Mouse (Mus musculus) midbrain, postnatal 0 days (tissue): ENCODE data around the gene Dmrta2. TPM values are rescaled to one million over a fixed set of nuclear protein-coding genes. Genes with fewer than 3 reads are reported as not detected.

ENCODE experiments used
- ATAC-seq: fragments of 200-750 bp; cut with Nextera tagmentation; 2 replicates; pipeline ENCODE4 v1.8.0; 2017; ENCODE audit warnings: moderate number of reproducible peaks, mild to moderate bottlenecking, moderate TSS enrichment, moderate library complexity; ENCODE audit not compliant: low FRiP score
- DNase-seq: peaks from one replicate; pipeline ENCODE4 v3.0.0-alpha.2; 2015; ENCODE audit warnings: low spot score
- H3K27ac ChIP-seq: fragments of 300-500 bp; sonication (generic); 2 replicates; pipeline ENCODE4 v1.5.1; 2014; ENCODE audit warnings: low read depth, mild to moderate bottlenecking, low read length, mixed read lengths
- H3K27me3 ChIP-seq: fragments of 300-500 bp; sonication (generic); 2 replicates; pipeline ENCODE4 v1.6.1; 2014; ENCODE audit warnings: low read length, control low read depth, mixed read lengths; ENCODE audit not compliant: insufficient read depth
- H3K36me3 ChIP-seq: fragments of 300-500 bp; sonication (generic); 2 replicates; pipeline ENCODE4 v1.6.1; 2014; ENCODE audit warnings: low read length, control low read depth, mixed read lengths; ENCODE audit not compliant: insufficient read depth
- H3K4me1 ChIP-seq: fragments of 300-500 bp; sonication (generic); 2 replicates; pipeline ENCODE4 v1.6.1; 2014; ENCODE audit warnings: mild to moderate bottlenecking, control low read depth, antibody characterized with exemption, low read length, mixed read lengths; ENCODE audit not compliant: insufficient read depth
- H3K4me2 ChIP-seq: fragments of 300-500 bp; sonication (generic); 2 replicates; pipeline ENCODE4 v1.6.1; 2014; ENCODE audit warnings: low read depth, mild to moderate bottlenecking, low read length, mixed read lengths; ENCODE audit not compliant: poor library complexity, severe bottlenecking
- H3K4me3 ChIP-seq: fragments of 300-500 bp; sonication (generic); 2 replicates; pipeline ENCODE4 v1.5.1; 2014; ENCODE audit warnings: low read depth, mild to moderate bottlenecking, low read length, moderate library complexity
- H3K9ac ChIP-seq: fragments of 300-500 bp; sonication (generic); replicated peaks from 2 replicates; pipeline ENCODE4 v1.6.1; 2014; ENCODE audit warnings: mild to moderate bottlenecking, low read length, moderate library complexity, mixed read lengths; ENCODE audit not compliant: poor library complexity, severe bottlenecking
- H3K9me3 ChIP-seq: fragments of 300-500 bp; sonication (generic); 2 replicates; pipeline ENCODE4 v1.6.1; 2016; ENCODE audit warnings: low read length, control low read depth
- CTCF ChIP-seq: IDR thresholded peaks from 2 replicates; pipeline ENCODE4 v1.5.1; 2016; ENCODE audit warnings: antibody characterized with exemption, mild to moderate bottlenecking
- WGBS: fragments of 180-500 bp; shearing (Covaris S2); extraction: QIAGEN DNeasy Blood & Tissue Kit; methylation state at CpG from one replicate; pipeline ENCODE4 v1.1.7; 2014; 5-methylcytosine and 5-hydroxymethylcytosine counted together
- polyA plus RNA-seq: library from polyadenylated mRNA; unstranded; fragments of >200 nt; fragmentation: Nextera tagmentation; extraction: Ambion mirVana; gene quantifications from 2 replicates; pipeline ENCODE4 v1.2.1, GENCODE M21; 2015
- total RNA-seq: library from RNA; depleted of rRNA; stranded (reverse); fragments of >200 nt; gene quantifications from 2 replicates; pipeline ENCODE4 v1.2.3, GENCODE M21; 2014

Gene Dmrta2
- total and polyA plus RNA-seq, 2 experiments from 2014 or later, result 0.44 to 1.4 TPM

DNA sequence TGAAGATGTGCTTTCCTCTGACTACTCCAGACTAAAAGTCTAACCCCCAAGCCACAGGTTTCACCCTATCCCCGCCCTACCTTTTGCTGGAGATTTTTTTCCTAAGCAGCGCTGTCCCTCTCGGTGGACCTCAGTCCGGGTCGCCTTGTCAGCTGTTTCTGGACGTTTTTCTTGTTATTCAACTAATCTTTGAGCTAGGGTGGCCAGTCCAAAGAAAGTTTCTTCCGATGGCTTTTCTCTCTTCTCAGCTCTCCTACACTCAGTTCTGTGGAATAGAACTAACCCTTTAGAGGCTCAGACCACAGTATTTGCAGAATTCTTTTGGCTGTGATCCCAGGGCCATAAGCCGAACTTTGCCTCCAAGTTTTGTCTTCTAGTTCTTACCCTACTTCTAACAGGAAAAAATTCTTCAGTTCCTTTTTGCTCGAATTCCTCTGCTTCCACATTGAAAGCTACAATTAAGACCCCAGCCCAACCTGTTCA is 1.0 kb downstream of the Dmrta2 start:
- ATAC-seq, result no peak
- 4% methylated on average over 9 of the region's 9 CpGs for WGBS
- Histone ChIP-seq H3K4me1 (no peaks in the 10 kb centered on the region), H3K4me2 (no peak overlapping the region), H3K36me3 (no peaks in the 10 kb centered on the region), H3K9me3 (no peaks in the 10 kb centered on the region), H3K27me3 (peaks cover 86% of the 10 kb centered on the region), H3K4me3 (no peak overlapping the region), H3K27ac (no peak overlapping the region), H3K9ac (no peak overlapping the region)
- no peak for TF ChIP-seq CTCF
- no peak for DNase-seq

DNA sequence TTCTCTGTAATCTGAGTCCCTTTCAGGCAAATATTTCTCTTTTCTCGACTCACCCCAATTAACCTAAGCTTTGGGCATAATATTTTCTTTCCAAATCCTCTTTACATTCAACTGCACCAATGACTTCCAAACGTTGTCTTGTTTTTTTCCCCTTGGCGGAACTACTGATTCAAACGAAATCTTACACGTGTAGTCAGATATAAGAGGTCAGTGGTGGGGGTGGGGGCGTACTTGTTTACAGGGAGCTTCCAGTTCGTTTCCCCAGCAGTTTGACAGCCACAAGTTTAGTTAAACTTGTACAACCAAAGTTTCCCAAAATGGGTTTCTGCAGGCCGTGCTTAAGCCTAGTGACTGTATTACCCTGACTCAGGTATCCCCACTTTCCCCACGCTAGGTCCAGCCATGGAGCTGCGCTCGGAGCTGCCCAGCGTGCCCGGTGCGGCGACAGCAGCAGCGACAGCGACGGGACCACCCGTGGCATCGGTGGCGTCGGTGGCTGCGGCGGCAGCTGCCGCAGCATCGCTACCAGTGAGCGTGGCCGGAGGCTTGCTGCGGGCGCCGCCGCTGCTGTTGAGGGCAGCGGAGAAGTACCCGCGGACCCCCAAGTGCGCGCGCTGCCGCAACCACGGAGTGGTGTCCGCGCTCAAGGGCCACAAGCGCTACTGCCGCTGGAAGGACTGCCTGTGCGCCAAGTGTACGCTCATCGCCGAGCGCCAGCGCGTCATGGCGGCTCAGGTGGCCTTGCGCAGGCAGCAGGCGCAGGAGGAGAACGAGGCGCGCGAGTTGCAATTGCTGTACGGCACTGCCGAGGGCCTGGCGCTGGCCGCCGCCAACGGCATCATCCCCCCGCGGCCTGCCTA is 1.8 kb downstream of the Dmrta2 start:
- DNase-seq, result no peak
- Histone ChIP-seq H3K27me3 (peaks cover 89% of the 10 kb centered on the region), H3K27ac (no peak overlapping the region), H3K36me3 (no peaks in the 10 kb centered on the region), H3K9me3 (no peaks in the 10 kb centered on the region), H3K4me2 (peak overlapping the region; percentile 15; the same call in 1 of the 2 replicates), H3K9ac (no peak overlapping the region), H3K4me3 (peak overlapping the region; percentile 15; the same call in 1 of the 2 replicates), H3K4me1 (no peaks in the 10 kb centered on the region)
- no peak for TF ChIP-seq CTCF
- WGBS, result 1% methylated on average over 65 of the region's 66 CpGs
- ATAC-seq, result no peak

DNA sequence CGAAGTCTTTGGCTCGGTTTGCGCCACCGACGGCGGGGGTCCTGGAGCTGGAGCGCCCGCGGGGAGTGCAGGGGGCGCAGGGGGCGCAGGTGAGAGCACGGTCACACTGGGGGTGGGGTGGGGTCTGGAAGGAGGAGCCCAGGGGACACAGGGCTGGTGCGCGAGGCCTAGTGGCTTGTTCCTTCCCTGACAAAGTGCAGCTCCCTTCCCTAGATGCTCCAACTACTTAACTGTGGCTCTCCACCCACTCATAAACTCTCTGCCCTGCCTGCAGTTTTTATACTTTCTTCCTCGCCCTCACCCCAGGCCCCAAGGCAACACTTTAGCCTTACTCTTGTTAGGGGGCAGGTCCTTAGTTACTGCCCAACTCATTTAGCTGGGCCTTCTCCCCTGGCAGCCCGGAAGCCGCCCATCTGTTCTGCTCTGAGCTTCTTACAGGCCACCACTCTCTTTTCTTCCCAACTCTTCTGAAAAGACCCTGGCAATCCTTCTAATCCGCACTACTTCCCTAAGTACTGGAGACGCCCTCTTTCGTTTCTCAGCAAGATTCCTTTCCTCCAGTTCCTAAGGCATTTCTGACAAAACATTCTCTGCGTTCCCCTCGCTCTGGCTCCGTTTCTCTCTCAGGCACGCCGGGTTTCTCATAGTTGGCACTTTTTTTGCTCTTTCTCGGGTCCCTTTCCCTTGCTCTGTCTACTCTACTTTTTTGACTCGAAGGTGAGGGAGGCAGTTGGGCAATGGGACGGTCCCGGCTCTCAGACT is 2.6 kb downstream of the Dmrta2 start:
- Histone ChIP-seq H3K36me3 (no peaks in the 10 kb centered on the region), H3K27ac (no peak overlapping the region), H3K4me1 (no peaks in the 10 kb centered on the region), H3K27me3 (peaks cover 89% of the 10 kb centered on the region), H3K9ac (no peak overlapping the region), H3K4me3 (peak overlapping the region; percentile 15; the same call in 1 of the 2 replicates), H3K9me3 (no peaks in the 10 kb centered on the region), H3K4me2 (no peak overlapping the region)
- no peak for TF ChIP-seq CTCF
- 5% methylated on average over 29 of the region's 29 CpGs for WGBS
- no peak for ATAC-seq
- DNase-seq, result no peak

DNA sequence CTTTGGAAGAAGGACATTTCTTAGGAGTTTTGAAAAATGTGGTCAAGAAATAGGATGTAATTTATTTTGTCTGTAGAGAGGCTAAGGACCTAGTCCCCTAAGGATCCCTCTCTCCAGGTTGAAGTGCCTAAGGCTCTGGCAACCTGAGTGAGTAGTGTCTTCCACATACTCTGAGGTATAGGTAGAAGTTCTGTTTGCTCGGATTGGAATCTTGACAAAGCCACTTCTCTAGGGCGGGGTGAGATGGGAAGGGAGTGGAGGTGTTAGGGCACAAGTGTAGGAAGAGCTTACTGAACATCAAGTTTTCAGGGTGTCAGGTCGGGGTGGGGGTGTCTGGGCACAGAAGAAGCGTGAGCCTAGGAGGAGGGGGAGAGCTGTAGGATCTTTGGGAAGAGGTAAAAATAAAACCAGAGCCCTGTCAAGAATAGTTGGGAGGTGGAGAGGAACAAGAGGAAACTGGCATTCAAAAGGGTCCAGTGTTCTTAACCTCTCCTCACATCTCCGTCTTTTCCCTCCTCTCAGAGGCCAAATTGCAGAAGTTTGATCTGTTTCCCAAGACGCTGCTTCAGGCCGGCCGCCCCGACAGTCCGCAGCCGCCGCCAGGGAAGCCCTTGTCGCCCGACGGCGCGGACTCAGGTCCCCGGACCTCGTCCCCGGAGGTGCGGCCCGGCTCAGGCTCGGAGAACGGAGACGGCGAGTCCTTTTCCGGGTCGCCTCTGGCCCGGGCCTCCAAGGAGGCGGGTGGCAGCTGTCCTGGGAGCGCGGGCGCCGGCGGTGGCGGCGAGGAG is 3.4 kb downstream of the Dmrta2 start:
- TF ChIP-seq CTCF, result no peak
- Histone ChIP-seq H3K4me2 (peak overlapping the region; percentile 49), H3K4me1 (no peaks in the 10 kb centered on the region), H3K27me3 (peaks cover 89% of the 10 kb centered on the region), H3K4me3 (peak overlapping the region; percentile 25; the same call in 1 of the 2 replicates), H3K9ac (no peak overlapping the region), H3K9me3 (no peaks in the 10 kb centered on the region), H3K36me3 (no peaks in the 10 kb centered on the region), H3K27ac (no peak overlapping the region)
- ATAC-seq (no peak), DNase-seq (no peak)
- WGBS, result 2% methylated on average over 37 of the region's 37 CpGs

DNA sequence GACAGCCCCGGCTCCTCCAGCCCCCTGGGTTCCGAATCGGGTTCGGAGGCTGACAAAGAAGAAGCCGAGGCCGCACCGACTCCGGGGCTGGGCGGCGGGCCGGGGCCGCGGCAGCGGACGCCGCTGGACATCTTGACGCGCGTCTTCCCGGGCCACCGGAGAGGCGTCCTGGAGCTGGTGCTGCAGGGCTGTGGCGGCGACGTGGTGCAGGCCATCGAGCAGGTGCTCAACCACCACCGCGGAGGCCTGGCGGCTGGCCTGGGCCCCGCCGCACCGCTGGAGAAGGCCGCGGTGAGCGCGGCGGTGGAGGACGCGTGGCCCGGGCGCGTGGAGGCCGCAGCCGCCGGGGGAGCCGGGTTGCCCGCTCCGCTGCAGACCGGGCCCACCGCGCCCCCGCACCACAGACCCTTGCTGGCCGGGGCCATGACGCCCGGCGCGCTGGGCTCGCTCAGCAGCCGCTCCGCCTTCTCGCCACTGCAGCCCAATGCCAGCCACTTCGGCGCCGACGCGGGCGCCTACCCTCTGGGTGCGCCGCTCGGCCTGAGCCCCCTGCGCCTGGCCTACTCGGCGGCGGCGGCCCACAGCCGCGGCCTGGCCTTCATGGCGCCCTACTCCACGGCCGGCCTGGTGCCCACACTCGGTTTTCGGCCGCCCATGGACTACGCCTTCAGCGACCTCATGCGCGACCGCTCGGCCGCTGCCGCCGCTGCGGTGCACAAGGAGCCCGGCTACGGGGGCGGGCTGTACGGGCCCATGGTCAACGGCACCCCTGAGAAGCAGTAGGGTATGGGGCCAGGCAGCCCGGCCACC is 4.2 kb downstream of the Dmrta2 start:
- 2% methylated on average over 50 of the region's 99 CpGs for WGBS
- DNase-seq (no peak), ATAC-seq (peak; percentile 28; the same call in 1 of the 2 replicates)

More for the DNA sequence above, 4.2 kb downstream of the Dmrta2 start:
- Histone ChIP-seq H3K9ac (no peak overlapping the region), H3K4me3 (peak overlapping the region; percentile 25; the same call in 1 of the 2 replicates), H3K9me3 (no peaks in the 10 kb centered on the region), H3K4me2 (peak overlapping the region; percentile 49), H3K27me3 (peaks cover 87% of the 10 kb centered on the region), H3K27ac (no peak overlapping the region), H3K36me3 (no peaks in the 10 kb centered on the region), H3K4me1 (no peaks in the 10 kb centered on the region)
- TF ChIP-seq CTCF, result no peak
